Mouse (Mus musculus): ENCODE measurements around the gene Usp30. TPM values are rescaled to one million over a fixed set of nuclear protein-coding genes. Genes with fewer than 3 reads are reported as not detected.

Gene Usp30
- polyA plus RNA-seq, 1 experiment from 2014 or later, result 19.9 TPM

GRCm38 (mm10) chr5:114102807-114103206 is 37.5 kb downstream of the Usp30 start:
- WGBS, result 79% methylated on average over 1 of the region's 1 CpGs
- H3K36me3 ChIP-seq (ENCODE audit: control insufficient read depth, insufficient read depth, low read length), result peaks cover 18% of the 10 kb centered on the region
- H3K9ac ChIP-seq (ENCODE audit: low read depth, low read length), result no peak overlapping the region
- no peaks in the 10 kb centered on the region for H3K9me3 ChIP-seq (replicated peaks; ENCODE audit: control insufficient read depth, low read length, poor library complexity, severe bottlenecking)
- no peaks in the 10 kb centered on the region; the same call in 1 of the 2 replicates for H3K27me3 ChIP-seq (ENCODE audit: control insufficient read depth, insufficient read depth, low read depth, low read length)
- no peak overlapping the region for H3K4me2 ChIP-seq (ENCODE audit: low read length)
- H3K4me1 ChIP-seq (ENCODE audit: control insufficient read depth, insufficient read depth, low read length), result peaks cover 19% of the 10 kb centered on the region
- no peak overlapping the region for H3K4me3 ChIP-seq (ENCODE audit: low read depth, low read length)
- H3K27ac ChIP-seq (ENCODE audit: low read length), result no peak overlapping the region
- no peak for ATAC-seq

- Histone ChIP-seq H3K27me3 (ENCODE audit: control insufficient read depth, insufficient read depth, low read depth, low read length) (no peaks in the 10 kb centered on the region), H3K9me3 (replicated peaks; ENCODE audit: control insufficient read depth, low read length, poor library complexity, severe bottlenecking) (no peaks in the 10 kb centered on the region), H3K27ac (ENCODE audit: low read length) (no peak overlapping the region), H3K36me3 (ENCODE audit: control insufficient read depth, insufficient read depth, low read length) (peaks cover 46% of the 10 kb centered on the region), H3K4me1 (ENCODE audit: control insufficient read depth, insufficient read depth, low read length) (peaks cover 5% of the 10 kb centered on the region), H3K4me3 (ENCODE audit: low read depth, low read length) (no peak overlapping the region), H3K4me2 (ENCODE audit: low read length) (no peak overlapping the region), H3K9ac (ENCODE audit: low read depth, low read length) (no peak overlapping the region)
- no peak for ATAC-seq
- WGBS, result 93% methylated on average over 16 of the region's 16 CpGs
Observed at GRCm38 (mm10) chr5:114106391-114106935, 41.2 kb downstream of the Usp30 start.

DNA sequence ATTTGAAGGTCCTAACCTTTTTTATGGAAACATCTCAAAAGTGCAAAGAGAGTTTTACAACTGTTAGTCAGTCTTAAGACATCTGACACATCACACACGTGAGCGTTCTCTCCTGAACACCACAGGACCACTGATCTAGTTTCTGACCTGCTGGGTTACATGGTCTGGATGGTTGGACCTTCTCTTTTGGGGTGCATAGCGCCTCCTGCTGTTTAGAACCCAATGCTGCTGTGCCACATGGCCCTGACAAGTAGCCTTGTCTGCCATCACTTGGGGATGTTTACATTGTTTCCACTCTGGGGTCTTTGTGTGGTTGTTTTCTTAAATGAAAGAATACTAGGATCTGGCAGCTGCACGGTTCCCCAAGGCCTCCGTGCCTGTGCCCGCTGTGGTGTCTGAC is 48.1 kb downstream of the Usp30 start:
- no peaks in the 10 kb centered on the region for H3K4me1 ChIP-seq (ENCODE audit: control insufficient read depth, insufficient read depth, low read length)
- H3K36me3 ChIP-seq (ENCODE audit: control insufficient read depth, insufficient read depth, low read length), result peaks cover 45% of the 10 kb centered on the region
- no peaks in the 10 kb centered on the region for H3K9me3 ChIP-seq (replicated peaks; ENCODE audit: control insufficient read depth, low read length, poor library complexity, severe bottlenecking)
- no peak overlapping the region for H3K27ac ChIP-seq (ENCODE audit: low read length)
- WGBS, result 78% methylated on average over 6 of the region's 6 CpGs
- no peak for ATAC-seq
- H3K4me3 ChIP-seq (ENCODE audit: low read depth, low read length), result no peak overlapping the region
- no peak overlapping the region for H3K4me2 ChIP-seq (ENCODE audit: low read length)
- H3K9ac ChIP-seq (ENCODE audit: low read depth, low read length), result no peak overlapping the region
- H3K27me3 ChIP-seq (ENCODE audit: control insufficient read depth, insufficient read depth, low read depth, low read length), result no peaks in the 10 kb centered on the region

DNA sequence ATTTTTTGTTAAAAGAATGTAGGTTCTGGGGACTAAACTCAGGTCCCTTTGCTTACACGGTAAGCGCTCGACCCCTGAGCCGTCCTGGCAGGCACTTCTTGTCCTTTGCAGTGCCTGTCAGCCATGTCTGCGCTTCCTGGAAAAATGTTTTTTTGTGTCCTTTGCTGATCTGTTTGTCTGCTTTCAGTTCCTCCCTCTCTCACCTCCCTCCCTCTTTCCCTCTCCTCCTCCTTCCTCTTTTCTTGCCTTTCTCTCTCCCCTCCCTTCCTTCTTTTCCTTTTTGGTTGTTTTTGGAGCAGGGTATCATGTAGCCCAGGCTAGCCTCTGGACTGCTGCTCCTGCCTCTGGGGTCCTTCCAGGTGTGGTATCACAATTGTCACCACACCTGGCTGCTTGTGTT is 49.8 kb downstream of the Usp30 start:
- Histone ChIP-seq H3K9me3 (replicated peaks; ENCODE audit: control insufficient read depth, low read length, poor library complexity, severe bottlenecking) (no peaks in the 10 kb centered on the region), H3K4me1 (ENCODE audit: control insufficient read depth, insufficient read depth, low read length) (no peaks in the 10 kb centered on the region)
- 85% methylated on average over 5 of the region's 5 CpGs for WGBS

DNA sequence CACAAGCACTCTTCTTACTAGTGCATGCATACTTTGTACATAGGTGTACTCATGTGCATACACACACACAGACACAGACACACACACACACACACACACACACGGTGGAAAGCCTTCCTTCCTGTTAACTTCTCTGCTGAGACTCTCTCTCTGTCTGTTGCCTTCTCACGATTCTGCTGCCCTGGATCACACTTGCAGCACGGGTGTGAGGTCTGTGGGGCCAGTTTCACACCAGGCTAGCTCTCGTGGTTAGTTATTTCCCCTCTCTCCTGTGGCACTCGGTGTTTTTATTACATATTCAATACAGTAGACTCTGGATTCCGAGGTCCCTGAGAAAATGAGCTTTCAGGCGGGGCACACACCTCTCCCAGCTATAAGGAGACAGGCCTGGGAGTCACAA is 51.3 kb downstream of the Usp30 start:
- Histone ChIP-seq H3K36me3 (ENCODE audit: control insufficient read depth, insufficient read depth, low read length) (peaks cover 39% of the 10 kb centered on the region), H3K9me3 (replicated peaks; ENCODE audit: control insufficient read depth, low read length, poor library complexity, severe bottlenecking) (no peaks in the 10 kb centered on the region), H3K27ac (ENCODE audit: low read length) (no peak overlapping the region), H3K27me3 (ENCODE audit: control insufficient read depth, insufficient read depth, low read depth, low read length) (no peaks in the 10 kb centered on the region), H3K9ac (ENCODE audit: low read depth, low read length) (no peak overlapping the region), H3K4me1 (ENCODE audit: control insufficient read depth, insufficient read depth, low read length) (no peaks in the 10 kb centered on the region), H3K4me2 (ENCODE audit: low read length) (no peak overlapping the region), H3K4me3 (ENCODE audit: low read depth, low read length) (no peak overlapping the region)
- WGBS, result 94% methylated on average over 7 of the region's 7 CpGs
- no peak for ATAC-seq

More for the DNA sequence above, 49.8 kb downstream of the Usp30 start:
- no peak overlapping the region for H3K4me3 ChIP-seq (ENCODE audit: low read depth, low read length)
- peaks cover 34% of the 10 kb centered on the region for H3K36me3 ChIP-seq (ENCODE audit: control insufficient read depth, insufficient read depth, low read length)
- no peak overlapping the region for H3K4me2 ChIP-seq (ENCODE audit: low read length)
- H3K27ac ChIP-seq (ENCODE audit: low read length), result no peak overlapping the region
- no peaks in the 10 kb centered on the region for H3K27me3 ChIP-seq (ENCODE audit: control insufficient read depth, insufficient read depth, low read depth, low read length)
- no peak overlapping the region for H3K9ac ChIP-seq (ENCODE audit: low read depth, low read length)
- no peak for ATAC-seq

DNA sequence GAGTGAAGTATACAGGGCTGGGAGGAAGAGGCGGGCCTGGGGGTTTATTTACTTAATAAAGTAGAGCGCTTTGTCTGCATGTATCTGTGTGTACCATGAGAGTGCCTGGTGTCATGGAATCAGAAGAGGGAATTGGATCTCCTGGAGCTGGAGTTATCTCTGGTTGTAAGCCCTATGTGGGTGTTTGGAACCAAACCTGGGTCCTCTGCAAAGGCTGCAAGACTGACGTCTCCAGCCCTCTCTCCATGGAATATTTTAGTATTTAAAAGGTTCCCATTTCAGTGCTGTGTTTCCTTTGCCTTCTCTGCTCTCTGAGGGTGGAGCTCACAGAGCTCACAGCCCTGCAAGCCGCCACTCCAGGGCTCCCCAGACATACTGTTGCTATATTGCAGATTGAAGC is 54.5 kb downstream of the Usp30 start:
- no peak overlapping the region for H3K4me2 ChIP-seq (ENCODE audit: low read length)
- no peak for ATAC-seq
- H3K27me3 ChIP-seq (ENCODE audit: control insufficient read depth, insufficient read depth, low read depth, low read length), result no peaks in the 10 kb centered on the region
- peaks cover 48% of the 10 kb centered on the region for H3K36me3 ChIP-seq (ENCODE audit: control insufficient read depth, insufficient read depth, low read length)
- H3K4me3 ChIP-seq (ENCODE audit: low read depth, low read length), result no peak overlapping the region
- H3K9me3 ChIP-seq (replicated peaks; ENCODE audit: control insufficient read depth, low read length, poor library complexity, severe bottlenecking), result no peaks in the 10 kb centered on the region
- no peaks in the 10 kb centered on the region for H3K4me1 ChIP-seq (ENCODE audit: control insufficient read depth, insufficient read depth, low read length)
- H3K27ac ChIP-seq (ENCODE audit: low read length), result no peak overlapping the region
- no peak overlapping the region for H3K9ac ChIP-seq (ENCODE audit: low read depth, low read length)
- WGBS, result 91% methylated on average over 4 of the region's 4 CpGs

GRCm38 (mm10) chr5:114126008-114126407 is 60.7 kb downstream of the Usp30 start:
- H3K9ac ChIP-seq (ENCODE audit: low read depth, low read length), result no peak overlapping the region
- no peaks in the 10 kb centered on the region for H3K9me3 ChIP-seq (replicated peaks; ENCODE audit: control insufficient read depth, low read length, poor library complexity, severe bottlenecking)
- H3K4me3 ChIP-seq (ENCODE audit: low read depth, low read length), result no peak overlapping the region
- ATAC-seq, result no peak
- no peak overlapping the region for H3K27ac ChIP-seq (ENCODE audit: low read length)
- H3K4me1 ChIP-seq (ENCODE audit: control insufficient read depth, insufficient read depth, low read length), result 0 out of 2 replicates have a peak, but pooled peaks cover 3% of the 10 kb centered on the region
- H3K36me3 ChIP-seq (ENCODE audit: control insufficient read depth, insufficient read depth, low read length), result peaks cover 25% of the 10 kb centered on the region
- no peak overlapping the region for H3K4me2 ChIP-seq (ENCODE audit: low read length)
- no peaks in the 10 kb centered on the region for H3K27me3 ChIP-seq (ENCODE audit: control insufficient read depth, insufficient read depth, low read depth, low read length)
- 92% methylated on average over 3 of the region's 3 CpGs for WGBS

GRCm38 (mm10) chr5:114126499-114127244 is 61.4 kb downstream of the Usp30 start:
- Histone ChIP-seq H3K9me3 (replicated peaks; ENCODE audit: control insufficient read depth, low read length, poor library complexity, severe bottlenecking) (no peaks in the 10 kb centered on the region), H3K27me3 (ENCODE audit: control insufficient read depth, insufficient read depth, low read depth, low read length) (no peaks in the 10 kb centered on the region), H3K27ac (ENCODE audit: low read length) (no peak overlapping the region), H3K9ac (ENCODE audit: low read depth, low read length) (no peak overlapping the region), H3K4me3 (ENCODE audit: low read depth, low read length) (peak overlapping the region; percentile 61; the same call in 1 of the 2 replicates), H3K4me2 (ENCODE audit: low read length) (peak overlapping the region; percentile 90; the same call in 1 of the 2 replicates), H3K36me3 (ENCODE audit: control insufficient read depth, insufficient read depth, low read length) (peaks cover 20% of the 10 kb centered on the region), H3K4me1 (ENCODE audit: control insufficient read depth, insufficient read depth, low read length) (peaks cover 5% of the 10 kb centered on the region)
- 89% methylated on average over 7 of the region's 7 CpGs for WGBS
- ATAC-seq, result no peak

Data from midbrain, embryonic 16.5 days (tissue).